Mouse (Mus musculus): Measurements from ENCODE around the gene Ly6g6d. TPM values are rescaled to one million over a fixed set of nuclear protein-coding genes. Genes with fewer than 3 reads are reported as not detected.
"Not testable (repeated sequence)": the region's sequence is repeated elsewhere in the genome, so short reads cannot be mapped to it uniquely, and the experiment has no call there.

Gene Ly6g6d
- total RNA-seq, 2 experiments from 2014 or later = 0.99 to 2.1 TPM

DNA sequence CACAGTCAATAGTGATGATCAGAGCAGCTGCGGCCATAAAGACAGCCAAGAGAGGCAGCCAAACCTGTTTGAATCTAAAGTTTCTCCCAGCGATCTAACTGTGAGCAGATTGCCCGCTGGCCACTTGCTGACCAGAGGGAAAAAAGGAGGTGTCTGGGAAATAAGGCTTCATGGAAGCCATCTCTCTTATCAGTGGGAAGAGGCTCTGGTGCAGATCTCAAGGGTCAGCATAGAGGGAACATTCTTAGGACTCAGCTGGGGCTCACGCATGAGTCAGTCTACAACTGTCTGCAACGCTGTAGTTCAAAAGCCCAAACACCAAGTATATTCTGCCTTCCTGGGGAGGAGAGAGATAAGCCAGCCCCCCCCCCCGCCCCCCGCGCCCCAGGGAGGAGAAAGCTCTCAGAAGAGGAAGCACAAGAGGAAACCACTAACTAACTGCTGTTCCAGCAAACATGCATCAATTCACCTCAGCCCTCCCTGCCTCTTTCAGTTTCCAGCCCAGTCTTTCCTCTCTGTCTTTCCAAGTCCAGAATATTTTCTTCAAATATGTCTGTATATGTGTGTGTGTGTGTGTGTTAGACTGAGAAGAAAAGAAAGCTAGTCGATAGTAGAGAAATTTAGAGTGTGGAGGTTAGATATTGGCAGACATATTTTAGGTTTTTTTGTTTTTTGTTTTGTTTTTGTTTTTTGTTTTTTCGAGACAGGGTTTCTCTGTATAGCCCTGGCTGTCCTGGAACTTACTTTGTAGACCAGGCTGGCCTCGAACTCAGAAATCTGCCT is 29.5 kb downstream of the Ly6g6d start:
- no peak for DNase-seq

DNA sequence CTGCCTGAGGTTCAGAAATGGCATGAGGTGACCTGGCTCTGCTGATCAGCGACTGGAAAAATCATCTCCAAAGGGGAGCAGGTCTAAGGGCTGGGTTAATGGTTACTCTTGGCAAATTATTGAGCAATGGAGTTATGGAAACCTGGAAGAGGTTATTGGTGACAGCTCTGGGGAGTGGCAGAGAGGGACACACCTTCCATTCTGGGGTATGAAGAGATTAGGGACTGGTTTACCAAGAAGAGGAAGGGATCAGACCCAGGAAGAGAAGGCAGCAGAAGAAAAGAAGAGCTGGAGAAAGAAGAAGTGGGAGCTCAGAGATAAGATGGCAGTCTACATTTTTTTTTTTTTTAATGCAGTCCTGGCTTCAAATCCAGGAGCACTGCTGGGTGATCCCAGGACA is 30.2 kb downstream of the Ly6g6d start:
- no peak for DNase-seq

DNA sequence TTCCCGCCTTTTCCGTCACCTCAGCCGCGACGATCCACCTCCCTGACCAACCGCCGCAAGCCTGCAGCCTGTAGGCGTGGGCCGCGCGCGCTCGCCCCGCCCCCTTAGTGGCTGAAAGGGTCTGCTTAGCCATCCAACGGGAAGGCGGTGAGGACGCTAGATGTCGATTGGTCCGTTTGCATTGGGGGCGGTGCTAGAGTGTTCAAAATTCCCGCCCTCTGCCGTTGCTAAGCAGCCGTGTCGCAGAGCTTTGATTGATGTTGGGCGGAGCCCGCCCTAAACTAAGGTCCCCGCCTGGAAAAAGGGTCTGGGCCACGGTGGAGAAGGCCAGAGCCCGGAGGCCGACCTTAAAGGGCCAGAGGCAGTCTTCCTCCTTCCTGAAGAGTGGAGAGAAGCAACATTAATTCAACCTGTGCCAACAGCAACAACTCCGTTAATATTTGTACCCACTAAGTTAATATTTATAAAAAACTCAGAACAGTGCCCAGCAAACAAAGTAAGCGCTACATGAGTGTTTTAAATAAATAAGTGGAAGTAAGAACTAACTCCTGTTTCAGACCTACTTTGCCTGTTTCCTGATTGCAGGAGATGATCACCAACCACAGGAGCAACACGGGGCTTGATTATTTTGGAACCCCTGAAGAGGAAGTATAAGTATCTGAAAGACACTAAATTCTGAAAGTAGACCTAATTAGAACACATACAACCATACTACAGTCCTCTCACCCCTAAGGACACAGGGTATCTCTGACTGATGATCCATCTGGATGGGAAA is 31.0 kb downstream of the Ly6g6d start, which contains the start of gene Msh5:
Gene Msh5 (minus strand): TSS at position 65 of the 775 bp plus-strand sequence.
- peak; percentile 87 to 92 for DNase-seq

DNA sequence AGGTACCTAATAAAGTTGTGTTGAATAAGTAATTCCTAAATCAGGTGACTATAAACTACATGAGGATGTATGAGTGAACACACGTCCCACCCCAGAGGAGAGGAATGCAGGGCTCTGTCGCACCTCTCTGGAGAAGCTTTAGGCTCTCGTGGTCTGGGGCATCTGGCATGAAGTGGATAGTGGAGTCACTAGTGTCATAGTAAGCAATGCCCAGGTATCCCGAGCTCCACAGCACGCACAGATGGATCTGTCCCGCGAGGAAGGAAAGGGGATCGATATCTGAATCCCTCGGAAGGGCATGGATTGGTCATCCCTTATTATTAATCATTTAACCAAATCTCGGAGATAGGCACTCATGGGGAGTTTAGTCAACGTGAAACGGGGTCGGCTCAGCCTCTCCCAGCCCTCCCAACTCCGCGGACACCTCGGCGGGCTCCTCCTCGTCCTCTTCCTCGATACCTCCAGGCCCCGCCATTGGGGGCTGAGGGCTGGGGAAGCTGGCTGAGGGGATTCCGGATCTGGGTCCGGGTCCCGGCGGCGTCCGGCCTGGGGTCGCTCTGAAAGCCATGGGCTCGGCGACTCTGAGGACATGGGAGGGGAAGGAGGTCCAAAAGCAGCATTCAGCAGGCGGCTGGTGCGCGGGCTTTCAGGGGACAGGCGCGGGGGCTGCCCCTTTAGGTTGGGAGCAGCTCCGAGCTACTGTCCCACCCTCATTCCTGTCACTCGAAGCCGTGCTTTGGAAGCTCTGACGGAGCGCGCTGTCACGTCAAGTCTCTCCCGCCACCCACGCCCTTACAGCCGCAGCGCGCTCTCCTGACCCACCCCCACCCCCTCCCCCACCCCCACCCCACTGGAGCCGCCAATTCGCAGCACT is 31.8 kb downstream of the Ly6g6d start:
- no peak for DNase-seq

DNA sequence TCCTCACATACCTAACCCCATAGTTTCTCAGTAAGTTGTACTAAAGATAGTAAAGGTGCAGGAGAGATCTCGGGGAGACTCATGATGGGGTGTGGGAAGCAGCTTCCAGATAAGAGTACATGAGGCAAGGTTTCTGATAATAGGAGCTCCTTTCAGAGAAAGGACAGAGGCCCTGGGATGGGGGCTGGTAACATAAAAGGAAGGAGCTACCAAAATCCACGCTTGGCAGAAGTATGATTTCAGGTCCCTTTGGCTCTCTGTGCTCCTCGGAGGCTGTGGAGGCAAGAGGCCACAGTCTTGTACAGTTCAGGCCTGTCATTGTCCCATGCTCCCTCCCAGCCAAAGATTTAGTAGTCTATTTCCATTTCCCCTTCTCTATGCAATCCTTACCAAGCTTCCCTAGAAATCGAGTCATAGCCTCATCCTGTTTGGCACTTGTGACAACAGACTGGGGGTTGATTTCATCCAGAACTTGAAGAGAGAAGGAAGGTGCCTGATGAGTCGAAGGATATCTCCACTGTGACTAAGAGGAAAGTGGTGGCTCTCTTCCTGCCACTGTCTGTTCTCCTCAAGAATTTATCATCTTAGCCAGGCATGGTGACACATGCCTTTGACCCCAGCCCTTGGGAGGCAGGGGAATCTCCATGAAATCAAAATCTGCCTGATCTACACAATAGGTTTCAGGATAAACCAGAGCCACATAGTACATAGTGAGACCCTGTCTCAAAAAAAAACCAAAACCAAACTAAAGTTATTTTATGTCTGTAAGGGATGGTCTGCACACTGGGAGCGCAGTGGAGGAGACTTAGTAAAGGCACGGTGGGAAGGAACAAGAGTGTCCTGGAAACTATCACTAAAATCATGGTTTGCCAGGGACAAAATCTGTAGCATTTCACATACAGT is 32.7 kb downstream of the Ly6g6d start:
- no peak for DNase-seq

DNA sequence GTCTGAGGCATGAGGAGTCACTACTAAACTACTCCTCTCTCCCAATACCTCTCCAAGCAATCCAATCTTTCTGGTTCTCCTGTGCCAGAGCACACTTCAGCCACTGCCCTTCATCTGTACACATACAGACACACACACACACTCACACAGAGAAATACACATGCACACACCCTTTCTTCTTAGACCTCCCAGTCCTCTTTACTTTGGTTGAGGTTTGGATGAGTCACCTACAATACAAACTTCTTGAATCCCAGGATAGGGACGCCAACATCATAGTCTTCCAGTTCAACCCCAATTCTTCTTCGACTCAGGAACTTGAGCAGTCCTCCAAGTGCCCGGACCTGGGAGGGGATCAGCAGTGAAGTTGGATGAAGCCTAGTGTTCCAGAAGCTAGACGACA is 34.1 kb downstream of the Ly6g6d start:
- DNase-seq = no peak

DNA sequence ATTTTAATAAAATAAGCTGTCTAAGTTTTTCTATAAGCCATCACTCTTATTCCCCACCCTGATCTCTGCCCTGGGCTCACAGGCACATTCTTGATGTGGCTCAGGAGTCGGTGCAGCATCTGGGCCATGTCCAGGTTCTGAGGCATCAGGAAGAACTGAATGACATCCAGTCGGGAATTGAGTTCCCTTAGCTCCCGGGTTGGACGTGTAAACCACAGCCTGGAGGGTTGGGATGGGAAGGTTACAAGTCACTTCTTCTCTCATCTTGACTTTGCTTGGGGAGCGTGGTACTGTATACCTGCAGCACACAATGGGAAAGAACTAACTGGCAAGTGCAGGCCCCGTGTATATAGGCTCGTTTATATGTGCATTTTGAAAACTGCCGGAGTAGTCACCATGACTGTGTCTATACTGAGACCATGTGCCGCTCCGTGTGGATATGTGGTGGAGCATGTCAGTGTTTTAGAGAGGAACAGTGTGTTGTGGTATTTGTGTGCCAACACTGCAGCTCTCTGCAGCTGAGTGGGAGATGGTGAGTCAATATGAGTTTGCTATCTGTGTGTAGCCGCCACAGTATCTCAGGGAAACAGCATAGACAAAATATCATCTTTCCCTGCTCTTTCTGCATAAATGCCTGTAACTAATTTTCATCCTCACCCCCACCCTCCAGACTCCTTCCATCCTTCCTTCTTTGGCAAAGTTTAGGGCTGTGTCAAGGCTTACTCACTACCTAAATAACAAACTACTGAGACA is 38.6 kb downstream of the Ly6g6d start:
- peak in 1 of 2 experiments; percentile 41 for DNase-seq

DNA sequence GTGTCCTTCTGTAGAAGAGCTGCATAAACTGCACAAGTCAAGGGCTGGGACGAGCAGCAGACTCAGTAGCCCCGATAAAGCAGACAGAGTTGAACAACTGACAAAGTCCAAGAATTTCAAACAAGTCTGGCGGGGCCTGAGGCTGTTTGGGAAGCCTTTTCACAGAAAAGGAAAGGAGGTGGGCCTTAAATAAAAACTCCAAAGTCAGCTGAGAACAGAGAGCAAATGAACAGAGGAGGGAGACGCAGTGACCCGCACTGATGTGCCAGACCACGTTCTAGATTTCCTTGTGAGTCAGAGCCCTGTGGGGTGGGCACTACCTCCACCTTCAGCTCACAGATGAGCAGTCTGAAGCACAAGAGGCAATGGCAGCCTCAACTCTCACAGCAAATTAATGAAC is 43.0 kb downstream of the Ly6g6d start:
- DNase-seq = no peak

DNA sequence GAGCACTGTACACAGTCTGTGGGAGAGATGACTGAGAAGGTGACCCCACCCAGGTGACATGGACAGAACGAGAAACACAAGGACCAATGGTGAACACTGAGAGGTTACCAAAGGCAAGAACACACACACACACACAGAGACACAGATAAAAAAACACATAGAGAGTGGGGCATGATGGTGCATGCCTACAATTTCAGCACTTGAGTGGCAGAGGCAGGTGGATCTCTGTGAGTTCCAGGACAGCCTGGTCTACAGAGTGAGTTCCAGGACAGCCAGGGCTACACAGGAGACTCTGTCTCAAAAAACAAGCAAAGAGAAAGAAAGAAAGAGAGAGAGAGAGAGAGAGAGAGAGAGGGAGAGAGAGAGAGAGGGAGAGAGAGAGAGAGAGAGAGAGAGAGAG is 44.2 kb downstream of the Ly6g6d start:
- DNase-seq = not testable (repeated sequence)

DNA sequence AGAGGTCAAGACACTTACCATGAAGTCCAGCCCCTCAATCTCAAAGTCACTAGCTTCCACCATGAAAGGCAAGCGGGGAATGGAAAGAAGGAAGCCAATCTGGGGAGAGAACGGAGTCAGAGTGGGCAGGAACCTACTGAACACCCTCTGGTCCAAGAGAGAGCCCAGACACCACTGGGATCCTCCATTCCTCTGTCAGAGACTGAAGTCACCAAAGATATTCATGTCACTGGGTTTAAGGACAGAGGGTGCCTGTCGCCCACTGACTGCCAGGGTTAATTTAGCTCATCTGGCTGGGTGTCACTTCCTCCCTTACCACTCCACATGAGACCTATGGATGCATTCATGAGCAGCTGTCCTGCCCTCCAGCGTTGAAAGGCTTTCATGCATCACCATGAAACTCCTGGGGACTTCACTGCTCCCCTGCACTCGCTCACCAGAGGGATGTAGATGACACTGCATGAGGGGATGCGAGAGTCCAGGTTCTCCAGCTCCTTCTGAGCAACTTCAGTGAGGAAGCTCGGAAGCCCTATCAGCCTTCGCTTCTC is 45.5 kb downstream of the Ly6g6d start:
- DNase-seq = no peak

DNA sequence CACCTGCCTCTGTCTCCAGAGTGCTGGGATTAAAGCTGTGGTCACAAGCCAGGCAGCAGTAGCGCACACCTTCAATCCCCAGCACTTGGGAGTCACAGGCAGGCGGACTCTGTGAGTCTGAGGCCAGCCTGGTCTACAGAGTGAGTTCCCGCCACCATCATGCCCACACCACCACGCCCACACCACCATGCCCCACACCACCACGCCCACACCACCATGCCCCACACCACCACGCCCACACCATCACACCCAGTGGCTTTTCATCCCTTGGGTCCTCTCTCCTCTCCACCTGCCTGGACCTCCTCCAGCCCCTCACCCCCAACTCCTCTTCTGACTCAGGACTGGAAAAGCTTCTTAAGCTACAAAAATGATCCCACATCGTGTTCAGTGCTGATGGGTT is 46.0 kb downstream of the Ly6g6d start:
- no peak for DNase-seq

DNA sequence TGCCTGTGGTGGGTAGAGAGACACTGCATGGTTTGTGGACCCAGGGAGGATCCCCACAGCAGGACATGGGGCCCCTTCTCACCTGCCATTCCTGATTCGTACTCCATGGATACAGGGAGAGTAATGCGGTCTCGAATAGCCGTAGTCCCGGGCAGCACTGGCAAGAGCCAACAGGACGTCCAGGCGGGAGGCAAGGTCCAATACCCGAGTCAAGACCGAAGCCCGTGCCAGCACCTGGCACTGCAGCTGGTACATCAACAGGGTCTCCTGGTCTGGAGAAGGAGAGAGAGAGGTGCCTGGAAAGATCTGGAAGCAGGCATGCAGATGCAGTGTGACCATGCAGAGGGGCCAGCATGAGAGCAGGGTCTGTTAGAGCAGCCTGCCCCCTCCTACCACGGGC is 46.6 kb downstream of the Ly6g6d start:
- no peak for DNase-seq

DNA sequence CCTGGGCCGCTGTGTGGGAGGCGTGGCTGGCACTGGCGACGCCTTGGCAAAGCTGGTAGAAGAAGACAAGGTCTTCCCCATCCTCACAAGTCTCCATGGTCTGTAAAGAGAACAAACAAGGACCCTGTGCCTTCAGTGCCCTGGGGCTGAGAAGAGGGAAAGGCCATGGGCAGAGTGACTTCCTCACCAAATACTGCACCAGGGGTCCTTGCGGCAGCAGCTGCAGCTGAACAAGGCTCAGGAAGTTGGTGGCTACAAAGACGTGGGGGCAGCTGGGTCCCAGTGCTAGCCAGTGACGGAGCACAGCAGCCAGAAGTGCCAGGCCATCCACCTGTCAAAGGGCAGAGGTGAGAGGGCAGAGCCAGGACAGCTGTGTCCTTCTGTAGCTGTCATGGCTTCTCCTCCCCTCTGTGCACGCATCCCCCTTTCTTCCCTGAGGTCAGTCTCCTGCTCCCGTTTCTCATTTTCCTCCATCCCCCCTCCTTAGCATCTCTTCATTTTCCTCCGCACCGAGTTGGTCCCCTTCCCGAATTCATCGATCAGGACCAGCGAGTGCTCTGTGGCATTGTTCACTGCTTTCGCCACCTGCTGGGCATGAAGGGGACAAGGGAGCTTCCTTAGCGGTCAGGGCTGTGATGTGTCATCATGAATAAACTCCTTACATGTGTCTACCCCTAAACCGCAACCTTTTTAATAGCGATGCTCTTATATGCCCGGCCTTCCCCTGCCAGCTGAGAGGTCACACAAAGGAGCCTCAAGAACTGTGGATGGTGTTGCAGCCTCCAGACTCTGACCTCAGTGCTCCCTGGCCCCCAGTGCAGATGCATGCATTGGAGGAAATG is 48.0 kb downstream of the Ly6g6d start:
- no peak for DNase-seq

DNA sequence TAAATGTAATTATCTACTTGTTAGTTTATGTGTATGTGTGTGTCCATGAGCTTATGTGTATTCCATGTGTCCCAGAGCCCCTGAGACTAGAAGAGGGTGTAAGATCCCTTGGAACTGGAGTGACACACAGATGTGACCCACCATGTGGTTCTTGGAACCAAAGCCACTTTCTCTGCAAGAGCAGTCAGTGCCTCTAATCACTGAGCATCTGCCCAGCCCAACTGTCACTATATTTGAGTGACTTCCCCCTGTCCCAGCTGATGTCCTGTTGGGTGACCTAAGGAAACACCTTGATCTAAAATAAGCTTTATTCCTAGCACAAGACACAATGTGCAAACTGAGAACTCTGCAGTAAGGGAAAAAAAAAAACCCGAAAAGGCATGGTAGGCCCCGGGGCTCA is 49.5 kb downstream of the Ly6g6d start:
- no peak for DNase-seq

DNA sequence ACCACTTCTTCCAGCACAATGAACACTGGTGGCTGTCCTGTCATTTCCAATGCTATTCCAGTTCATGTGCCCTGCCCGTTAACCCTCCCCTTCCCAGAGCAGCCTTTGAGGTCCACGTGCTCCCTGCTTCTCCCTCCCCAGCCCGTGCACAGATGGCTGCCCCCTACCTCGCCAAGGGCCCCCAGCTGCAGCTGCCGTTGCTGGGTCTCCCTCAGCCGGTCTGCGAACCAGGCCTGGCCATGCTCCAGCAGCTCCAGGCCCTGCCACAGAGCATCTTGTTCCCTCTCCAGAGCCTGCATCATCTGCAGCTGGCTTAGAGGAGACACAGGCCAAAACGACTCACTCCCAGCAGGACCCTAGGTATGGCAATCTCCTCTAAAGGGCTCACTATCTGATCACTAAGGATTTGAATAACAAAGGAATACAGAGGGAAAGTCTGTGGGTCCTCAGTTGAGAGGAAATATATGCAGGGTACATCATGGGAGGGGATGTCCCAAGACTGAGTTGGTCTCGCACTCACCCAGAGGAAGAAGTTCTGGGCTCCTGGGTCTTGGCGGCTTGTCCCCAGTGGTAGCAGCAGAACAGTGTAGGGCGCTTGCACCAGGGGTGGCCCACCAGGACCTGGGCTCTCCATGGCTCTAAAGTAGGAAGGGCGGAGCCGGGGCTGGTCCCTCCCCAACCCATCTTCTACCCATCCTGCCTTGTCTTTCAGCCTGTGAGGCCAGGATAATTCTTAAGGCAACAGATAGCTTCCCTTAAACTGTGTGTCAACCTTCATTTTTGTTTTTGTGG is 50.4 kb downstream of the Ly6g6d start, which contains the start of gene Sapcd1:
Gene Sapcd1 (minus strand): TSS at position 740 of the 792 bp plus-strand sequence.
- DNase-seq = peak; percentile 37 to 70

DNA sequence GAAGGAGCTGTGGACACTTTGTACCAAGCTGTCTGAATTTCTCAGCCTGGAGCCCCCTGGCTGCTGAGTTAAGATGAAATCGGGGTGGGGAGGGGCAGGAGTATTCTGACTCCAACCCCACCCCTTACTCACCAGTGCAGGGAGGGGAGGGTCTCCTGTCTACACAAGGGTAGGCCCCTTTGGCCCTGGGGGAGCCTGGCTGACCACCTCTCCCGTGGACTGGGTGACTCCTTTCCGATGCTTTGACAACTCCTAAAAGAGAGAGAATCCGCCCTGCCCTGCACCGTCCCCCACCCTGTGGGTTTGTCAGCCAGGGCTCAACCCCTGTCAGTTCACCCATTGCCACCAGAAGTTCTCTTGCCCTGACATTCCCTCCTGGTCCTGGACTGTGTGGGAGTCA is 51.7 kb downstream of the Ly6g6d start:
- no peak for DNase-seq

DNA sequence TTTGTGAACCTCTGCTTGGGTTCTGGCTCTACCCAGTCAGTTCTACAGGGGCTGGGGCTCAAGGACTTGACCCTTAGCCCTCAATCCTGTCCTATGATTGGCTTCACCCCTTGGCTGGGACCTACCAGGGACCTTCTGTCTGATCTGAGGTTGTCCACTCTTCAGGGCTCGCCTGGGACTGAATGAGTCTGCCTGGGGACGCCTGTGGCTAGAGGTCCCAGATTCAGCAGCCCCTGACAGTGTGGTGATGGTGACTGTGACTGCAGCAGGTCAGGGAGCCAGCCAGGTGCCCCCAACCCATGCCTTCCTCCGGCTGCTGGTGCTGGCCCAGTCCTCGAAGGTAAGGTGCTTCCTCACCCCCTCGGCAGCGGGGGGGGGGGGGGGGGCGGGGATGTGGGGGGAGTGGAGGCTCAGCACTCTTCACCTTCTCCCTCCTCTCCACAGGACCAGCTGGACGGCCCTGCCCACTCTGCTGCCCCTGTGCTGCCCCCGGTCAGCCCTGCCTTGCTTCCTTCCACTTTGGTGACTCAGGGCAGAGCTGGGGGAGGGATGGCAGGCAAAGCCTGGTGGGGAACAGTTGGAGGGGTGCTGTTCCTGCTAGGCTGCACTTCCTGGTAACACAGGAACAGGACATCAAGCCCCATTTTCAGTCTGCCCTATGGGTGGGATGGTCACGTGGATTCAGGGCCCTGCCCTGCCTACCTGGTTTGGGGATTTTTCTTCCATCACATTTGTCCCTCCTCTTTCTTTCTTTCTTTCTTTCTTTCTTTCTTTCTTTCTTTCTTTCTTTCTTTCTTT is 53.0 kb downstream of the Ly6g6d start:
- DNase-seq = no peak

DNA sequence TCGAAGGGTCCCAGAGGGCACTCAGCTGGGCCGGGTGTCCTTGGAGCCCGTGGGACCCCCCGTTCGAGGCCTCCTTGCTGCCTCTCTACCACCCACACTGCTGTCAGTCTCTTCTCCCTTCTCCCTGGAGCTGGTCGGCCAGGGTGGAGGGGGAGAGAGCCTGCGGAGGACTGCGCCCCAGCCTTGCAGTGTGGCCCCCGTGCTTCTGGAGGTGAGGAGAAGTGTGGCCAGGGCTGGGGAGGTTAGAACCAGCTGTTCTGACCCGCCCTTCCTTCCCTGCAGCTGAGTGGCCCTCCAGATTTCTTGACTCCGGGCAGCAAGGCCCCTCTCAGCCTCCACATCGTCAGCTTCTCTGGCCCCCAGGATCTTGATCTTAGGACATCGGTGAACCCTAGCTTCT is 53.6 kb downstream of the Ly6g6d start:
- no peak for DNase-seq
